Mouse (Mus musculus): Measurements from ENCODE around the gene Rtl3.

Rtl3 gene

GRCm38 (mm10) chrX:106840409-106840808, at the start of gene Rtl3:
Gene Rtl3 (minus strand): TSS chrX:106840644.
- DNase-seq = no peak

DNA sequence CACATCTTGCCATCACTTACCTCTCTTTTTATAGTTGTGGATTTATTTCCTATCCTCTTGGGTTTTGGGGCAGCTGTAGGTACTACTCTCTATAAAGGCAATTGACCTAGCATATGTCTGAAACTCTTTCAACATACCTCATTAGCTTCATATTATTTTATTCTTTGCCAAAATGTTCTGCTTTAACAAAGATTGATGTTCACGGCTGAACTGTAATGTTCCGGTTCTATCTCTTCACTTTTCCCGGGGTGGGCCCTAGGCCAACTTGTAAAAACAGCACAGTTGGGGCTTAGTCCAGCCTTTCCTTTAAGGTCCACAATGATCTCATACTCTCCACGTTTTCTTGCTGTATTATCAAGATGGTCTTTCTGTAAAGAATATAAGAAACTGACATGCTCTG, 31.9 kb upstream of the Rtl3 start:
- no peak for DNase-seq

- no peak for DNase-seq
Observed at GRCm38 (mm10) chrX:106871894-106872293, 31.4 kb upstream of the Rtl3 start.

DNA sequence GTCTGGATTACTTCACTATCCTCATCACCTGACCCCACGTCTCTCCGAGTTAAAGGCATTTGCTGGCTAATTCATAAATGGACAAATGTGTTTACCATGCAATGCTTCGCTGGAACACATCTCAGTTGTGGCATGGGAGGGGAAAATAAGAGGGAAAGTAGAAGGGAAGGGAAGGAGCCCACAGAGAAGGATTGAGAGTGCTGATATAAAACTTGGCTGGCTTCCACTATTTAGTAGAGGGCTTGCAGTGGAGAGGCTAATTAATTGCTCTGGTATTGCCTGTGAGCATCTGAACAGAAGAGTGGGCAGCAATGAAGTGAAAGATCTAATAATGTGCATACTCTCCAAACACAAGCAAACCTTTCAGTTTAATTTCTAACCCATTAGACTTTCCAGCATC, 31.0 kb upstream of the Rtl3 start:
- no peak for DNase-seq

DNA sequence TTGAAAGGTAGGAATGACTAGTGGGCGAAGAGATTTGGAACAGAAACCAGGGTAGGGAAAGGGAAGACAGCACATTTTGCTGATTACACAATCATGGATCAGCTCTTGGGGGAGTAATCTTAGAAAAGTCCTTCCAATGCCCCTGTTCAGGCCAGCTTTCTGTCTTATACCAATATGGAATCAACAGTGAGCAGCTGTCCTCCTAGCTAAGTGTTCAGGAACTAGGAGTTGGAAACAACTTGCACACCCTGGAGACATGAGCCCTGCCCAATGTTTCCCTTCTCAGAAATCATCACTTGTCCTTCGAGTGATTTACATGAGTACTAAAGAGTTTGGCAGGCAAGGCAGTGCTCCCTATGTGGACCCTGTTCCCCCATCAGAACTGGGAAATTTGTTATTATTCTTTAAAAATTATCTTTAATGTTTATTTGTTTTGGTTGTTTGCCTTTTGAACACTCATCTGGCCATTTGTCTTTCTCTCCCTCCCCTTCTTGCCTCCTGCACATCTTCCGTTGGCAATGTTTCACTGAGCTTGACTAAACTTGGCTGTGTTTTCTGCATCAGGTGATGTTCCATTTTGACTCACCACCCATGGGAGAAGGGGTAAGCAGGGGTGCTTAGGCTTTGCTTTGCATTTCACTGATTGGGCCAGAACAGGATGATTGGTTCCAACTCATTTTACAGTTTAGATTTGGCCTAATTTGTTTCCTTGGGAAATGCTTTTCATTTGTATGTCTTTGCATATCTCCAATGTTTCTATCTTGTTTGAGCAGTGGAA, 13.3 kb upstream of the Rtl3 start:
- no peak for DNase-seq

GRCm38 (mm10) chrX:106839591-106839990, 853 bp downstream of the Rtl3 start:
- no peak for DNase-seq

DNA sequence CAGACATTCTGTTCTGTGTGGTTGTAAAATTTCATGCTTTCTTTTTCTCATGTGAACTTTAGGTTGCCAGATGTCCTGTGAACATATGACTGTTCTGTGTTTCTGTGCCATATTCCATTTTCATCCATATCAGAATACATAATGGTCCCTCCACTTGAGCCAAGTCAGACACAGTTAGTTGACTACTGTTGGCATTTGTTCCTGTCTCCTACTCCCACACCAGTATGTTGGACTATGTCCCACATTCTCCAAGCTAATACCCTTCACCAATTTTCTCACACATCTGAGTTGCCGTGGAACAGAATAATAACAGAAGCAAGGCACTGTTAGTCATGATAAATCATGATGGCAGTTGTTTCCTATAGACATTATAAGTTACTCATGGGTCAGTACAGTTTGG, 9.9 kb downstream of the Rtl3 start:
- no peak for DNase-seq

GRCm38 (mm10) chrX:106809560-106810226, 30.8 kb downstream of the Rtl3 start:
- DNase-seq = no peak

- no peak for DNase-seq
Observed at GRCm38 (mm10) chrX:106804387-106804786, 36.1 kb downstream of the Rtl3 start.

- no peak for DNase-seq
Observed at GRCm38 (mm10) chrX:106794686-106795085, 45.8 kb downstream of the Rtl3 start.

Measured in thymus, postnatal 36 days (tissue).